ENCODE assay signal across 19 mouse cellular contexts in genomic region chr17:71633350-71633749, GRCm38 (mm10). TPM values are rescaled to one million over a fixed set of nuclear protein-coding genes. Genes with fewer than 3 reads are reported as not detected.
DNase-seq lines count a peak whose midpoint lies in the region; ATAC-seq lines count a peak whose summit lies in the region.
"Had no signal": no experiment of that assay in that cellular context is flagged by ENCODE, and none has a peak within 500 bp of the region (broad histone marks: within the 10 kb centered on the region; RNA-seq: fewer than 3 reads in every experiment).

No protein-coding gene starts in this region.

- H3K27me3 ChIP-seq in hindbrain, embryonic 10.5 days (ENCODE audit: insufficient read depth, poor library complexity, severe bottlenecking), result no peaks in the 10 kb centered on the region
- no peaks in the 10 kb centered on the region for H3K27me3 ChIP-seq in hindbrain, embryonic 14.5 days (ENCODE audit: control insufficient read depth, insufficient read depth, low read length)
- H3K27me3 ChIP-seq: embryonic facial prominence, embryonic 12.5 days; heart, embryonic 13.5 days; hindbrain, embryonic 12.5 days had no signal

- no peak overlapping the region for H3K4me2 ChIP-seq in hindbrain, embryonic 14.5 days (replicated peaks)
- H3K4me2 ChIP-seq: embryonic facial prominence, embryonic 12.5 days; heart, embryonic 13.5 days; hindbrain, embryonic 12.5 days had no signal

- no peak for ATAC-seq in hindbrain, embryonic 14.5 days (ENCODE audit: low FRiP score)
- ATAC-seq: forebrain, postnatal 0 days; hindbrain, postnatal 0 days had no signal

- no peak overlapping the region for H3K9ac ChIP-seq in hindbrain, embryonic 14.5 days
- H3K9ac ChIP-seq: embryonic facial prominence, embryonic 12.5 days; forebrain, postnatal 0 days; heart, embryonic 13.5 days; hindbrain, embryonic 12.5 days had no signal

- H3K4me3 ChIP-seq in hindbrain, embryonic 10.5 days, result no peak overlapping the region
- no peak overlapping the region for H3K4me3 ChIP-seq in hindbrain, embryonic 14.5 days (replicated peaks; ENCODE audit: low read length)
- H3K4me3 ChIP-seq: embryonic facial prominence, embryonic 12.5 days; heart, embryonic 13.5 days; hindbrain, embryonic 12.5 days had no signal

- H3K4me1 ChIP-seq in hindbrain, embryonic 10.5 days (replicated peaks), result no peaks in the 10 kb centered on the region
- no peaks in the 10 kb centered on the region for H3K4me1 ChIP-seq in hindbrain, embryonic 14.5 days (replicated peaks; ENCODE audit: control insufficient read depth, insufficient read depth, low read length)
- H3K4me1 ChIP-seq: embryonic facial prominence, embryonic 12.5 days; heart, embryonic 13.5 days; hindbrain, embryonic 12.5 days had no signal

- peak; percentile 75 for DNase-seq in brain, adult 2 months (ENCODE audit: low read depth, low spot score)
- DNase-seq in cerebellum, adult 11-12 months, result peak; percentile 70
- DNase-seq in cerebellum, adult 9-10 months, result peak; percentile 72
- peak; percentile 72 to 82 for DNase-seq in cerebellum, postnatal 25 days
- no peak for DNase-seq in hindbrain, embryonic 10.5 days (ENCODE audit: low spot score)
- DNase-seq in ovary, adult 18-20 months (ENCODE audit: low spot score), result no peak
- no peak for DNase-seq in hindbrain, embryonic 14.5 days (ENCODE audit: low spot score)
- DNase-seq: adrenal gland, adult 8-10 months; adrenal gland, postnatal 36 days; forebrain, postnatal 0 days; gastrocnemius, postnatal 14 days; heart, postnatal 36 days; kidney, adult 11 months; kidney, adult 9 months had no signal

- no peaks in the 10 kb centered on the region for H3K9me3 ChIP-seq in hindbrain, embryonic 10.5 days
- H3K9me3 ChIP-seq in hindbrain, embryonic 14.5 days (ENCODE audit: control insufficient read depth, low read length), result no peaks in the 10 kb centered on the region
- H3K9me3 ChIP-seq: embryonic facial prominence, embryonic 12.5 days; G1E; heart, embryonic 13.5 days; hindbrain, embryonic 12.5 days had no signal

- H3K36me3 ChIP-seq in hindbrain, embryonic 10.5 days, result peaks cover 97% of the 10 kb centered on the region
- peaks cover 73% of the 10 kb centered on the region for H3K36me3 ChIP-seq in hindbrain, embryonic 14.5 days (replicated peaks; ENCODE audit: control insufficient read depth, insufficient read depth)

- 90% methylated on average over 8 of the region's 8 CpGs for WGBS in hindbrain, embryonic 10.5 days
- WGBS in hindbrain, embryonic 14.5 days, result 84% methylated on average over 8 of the region's 8 CpGs

- H3K27ac ChIP-seq in hindbrain, embryonic 10.5 days, result no peak overlapping the region
- H3K27ac ChIP-seq in hindbrain, embryonic 14.5 days, result no peak overlapping the region
- H3K27ac ChIP-seq: embryonic facial prominence, embryonic 12.5 days; heart, embryonic 13.5 days; hindbrain, embryonic 12.5 days; hindbrain, postnatal 0 days had no signal

RNA-seq across cellular contexts. Expression of gene Wdr43, which starts 17.7 kb away (rescaled TPM):
- polyA plus RNA-seq in hindbrain, embryonic 10.5 days (2016; fragmentation: Nextera tagmentation; extraction: Ambion mirVana), result 59.9 and 94.3 TPM in 2 replicates
- 50.3 and 50.9 TPM in 2 replicates for polyA plus RNA-seq in hindbrain, embryonic 14.5 days (2014; fragmentation: Nextera tagmentation; extraction: Ambion mirVana)

RNA-seq across cellular contexts. Expression of gene Togaram2, which starts 39.7 kb away (rescaled TPM):
- 0.05 and 0.09 TPM in 2 replicates for polyA plus RNA-seq in hindbrain, embryonic 10.5 days (2016; fragmentation: Nextera tagmentation; extraction: Ambion mirVana)
- polyA plus RNA-seq in hindbrain, embryonic 14.5 days (2014; fragmentation: Nextera tagmentation; extraction: Ambion mirVana), result 1.0 TPM in 2 replicates
- polyA plus RNA-seq: embryonic facial prominence, embryonic 12.5 days; G1E had no signal

Comparison
In these comparisons a context has a peak if more than half of its experiments do, and no peak if none do; other contexts are left out.
1. DNase-seq: peak in brain, adult 2 months (single experiment), cerebellum, adult 11-12 months (single experiment), cerebellum, adult 9-10 months (single experiment) and cerebellum, postnatal 25 days (2 of 2); none in hindbrain, embryonic 10.5 days (single experiment), ovary, adult 18-20 months (single experiment) and hindbrain, embryonic 14.5 days (single experiment).